Mouse (Mus musculus) small intestine, adult 2 months (tissue): ENCODE measurements around the gene Nckap1l.

Experiments used
- CTCF ChIP-seq: fragments of 200-500 bp; IDR thresholded peaks from 2 replicates; pipeline ENCODE4 v1.5.1; 2012; ENCODE audit warnings: low read depth, mild to moderate bottlenecking, control low read depth, inconsistent platforms, low read length, moderate library complexity, mixed read lengths; ENCODE audit not compliant: insufficient replicate concordance, insufficient read length; ENCODE audit errors: extremely low read depth
- POLR2A ChIP-seq: fragments of 200-500 bp; IDR thresholded peaks from 2 replicates; pipeline ENCODE4 v1.6.1; 2012; ENCODE audit warnings: low read depth, mild to moderate bottlenecking, control low read depth, inconsistent platforms, low read length, moderate library complexity

GRCm38 (mm10) chr15:103536456-103536855 lies 82.9 kb downstream of the Nckap1l start:
- TF ChIP-seq POLR2A (no peak), CTCF (no peak)
